Mouse (Mus musculus) stomach, adult 2 months (tissue): ENCODE data around the gene Tha1. TPM values are rescaled to one million over a fixed set of nuclear protein-coding genes. Genes with fewer than 3 reads are reported as not detected.

ENCODE experiments used
- polyA plus RNA-seq: library from polyadenylated mRNA; depleted of rRNA; stranded (reverse); fragments of >200 nt; gene quantifications from 2 replicates; pipeline ENCODE4 v1.2.3, GENCODE M21; 2012; rRNA removed

The Tha1 gene
- polyA plus RNA-seq: 8.2 and 12.3 TPM in 2 replicates

GRCm38 (mm10) chr11:117872861-117873608 is at the start of gene Tha1:
Gene Tha1 (minus strand): TSS chr11:117873481.

GRCm38 (mm10) chr11:117860601-117861000 is 12.7 kb downstream of the Tha1 start, which contains the start of gene Tmem235:
Gene Tmem235 (plus strand): TSS chr11:117860752.

DNA sequence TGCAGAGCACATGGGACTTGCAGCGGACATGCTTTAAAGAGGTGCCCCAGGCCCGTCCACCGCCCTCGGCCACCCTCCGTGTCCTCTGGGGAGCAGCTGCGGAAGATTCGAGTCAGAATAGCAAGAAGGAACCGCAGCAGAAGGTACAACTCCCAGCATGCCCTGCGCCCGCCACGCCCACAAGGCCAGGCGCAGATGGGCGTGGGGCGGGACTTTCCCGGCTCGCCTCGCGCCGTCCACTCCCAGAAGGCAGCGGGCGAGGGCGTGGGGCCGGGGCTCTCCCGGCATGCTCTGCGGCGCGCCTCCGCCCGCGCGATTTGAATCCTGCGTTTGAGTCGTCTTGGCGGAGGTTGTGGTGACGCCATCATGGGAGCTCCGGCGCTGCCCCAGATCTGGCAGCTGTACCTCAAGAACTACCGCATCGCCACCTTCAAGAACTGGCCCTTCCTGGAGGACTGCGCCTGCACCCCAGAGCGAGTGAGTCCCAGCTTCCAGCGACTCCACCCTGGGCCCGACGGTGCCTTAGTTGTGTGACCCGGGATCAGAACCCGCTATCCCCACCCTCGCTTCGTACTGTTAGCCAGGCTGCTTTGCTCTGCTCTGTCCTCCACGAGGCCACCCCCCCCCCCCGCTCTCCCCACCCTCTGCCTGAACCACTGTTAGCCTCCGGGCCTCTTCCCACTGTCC is 24.2 kb downstream of the Tha1 start, which contains the start of gene Birc5:
Birc5 (plus strand) TSS at position 267 of the 687 bp plus-strand sequence.

GRCm38 (mm10) chr11:117825333-117826101 is 47.8 kb downstream of the Tha1 start, which contains the start of the genes Afmid and Tk1:
Gene Afmid (plus strand): TSS chr11:117825924.
Gene Tk1 (minus strand): TSS chr11:117826092.

Other genes starting within 250 kb of the Tha1 start
- 5.4 and 5.7 TPM in 2 replicates for gene Tnrc6c, start 219.2 kb downstream of the Tha1 start, polyA plus RNA-seq
- gene Tmc8, start 91.4 kb downstream of the Tha1 start, polyA plus RNA-seq: 19.4 and 24.3 TPM in 2 replicates
- gene Tmc6, start 91.3 kb downstream of the Tha1 start, polyA plus RNA-seq: 45.9 and 47.9 TPM in 2 replicates
- gene 6030468B19Rik, start 75.8 kb downstream of the Tha1 start, polyA plus RNA-seq: not detected in 2 replicates
- gene Gm20708, start 63.8 kb downstream of the Tha1 start, polyA plus RNA-seq: 0.10 TPM in 1 of 2 replicates, not detected in the other
- 232 and 306 TPM in 2 replicates for gene Syngr2, start 63.8 kb downstream of the Tha1 start, polyA plus RNA-seq
- 5.8 and 8.6 TPM in 2 replicates for gene Afmid, start 47.6 kb downstream of the Tha1 start, polyA plus RNA-seq
- 18.9 and 24.2 TPM in 2 replicates for gene Tk1, start 47.4 kb downstream of the Tha1 start, polyA plus RNA-seq
- gene Birc5, start 24.2 kb downstream of the Tha1 start, polyA plus RNA-seq: 5.2 and 7.1 TPM in 2 replicates
- not detected in 2 replicates for gene Tmem235, start 12.7 kb downstream of the Tha1 start, polyA plus RNA-seq
- gene Socs3, start 96.6 kb upstream of the Tha1 start, polyA plus RNA-seq: 23.7 and 36.0 TPM in 2 replicates
- gene Pgs1, start 112.8 kb upstream of the Tha1 start, polyA plus RNA-seq: 27.7 and 42.9 TPM in 2 replicates